In genomic region chr10:83220217-83220616, GRCm38 (mm10) we compare ENCODE assay signal across 7 mouse cellular contexts.
"Had no signal": no experiment of that assay in that cellular context is flagged by ENCODE, and none has a peak within 500 bp of the region (broad histone marks: within the 10 kb centered on the region; RNA-seq: fewer than 3 reads in every experiment).

No protein-coding gene starts in this region.

- H3K36me3 ChIP-seq: midbrain, embryonic 12.5 days; neural tube, embryonic 13.5 days; neural tube, embryonic 15.5 days; stomach, embryonic 15.5 days had no signal

- H3K4me1 ChIP-seq: midbrain, embryonic 12.5 days; neural tube, embryonic 13.5 days; neural tube, embryonic 15.5 days; stomach, embryonic 15.5 days had no signal

- H3K27me3 ChIP-seq: midbrain, embryonic 12.5 days; neural tube, embryonic 13.5 days; neural tube, embryonic 15.5 days; stomach, embryonic 15.5 days had no signal

- H3K9ac ChIP-seq: lung, embryonic 14.5 days; midbrain, embryonic 12.5 days; neural tube, embryonic 13.5 days; neural tube, embryonic 15.5 days; stomach, embryonic 15.5 days had no signal

- H3K4me2 ChIP-seq: lung, embryonic 14.5 days; midbrain, embryonic 12.5 days; neural tube, embryonic 13.5 days; neural tube, embryonic 15.5 days; stomach, embryonic 15.5 days had no signal

- H3K27ac ChIP-seq: midbrain, embryonic 12.5 days; neural tube, embryonic 13.5 days; neural tube, embryonic 15.5 days; stomach, embryonic 15.5 days had no signal

- H3K9me3 ChIP-seq: midbrain, embryonic 12.5 days; neural tube, embryonic 13.5 days; neural tube, embryonic 15.5 days; stomach, embryonic 15.5 days had no signal

- H3K4me3 ChIP-seq: megakaryocyte, embryonic 14.5 days; midbrain, embryonic 12.5 days; myocyte; neural tube, embryonic 13.5 days; neural tube, embryonic 15.5 days; stomach, embryonic 15.5 days had no signal
